Mouse (Mus musculus) erythroblast, embryonic 14.5 days (primary cell): ENCODE data around the gene Ppfia1.

ENCODE experiments used
- GATA1 ChIP-seq: IDR thresholded peaks from 2 replicates; pipeline ENCODE4 v1.6.1; 2012; ENCODE audit warnings: low read length, inconsistent platforms, mixed read lengths
- TAL1 ChIP-seq: IDR thresholded peaks from 3 replicates; pipeline ENCODE4 v1.6.1; 2012; ENCODE audit warnings: low read length, inconsistent platforms, mixed read lengths

- TF ChIP-seq TAL1 (no peak), GATA1 (no peak)
Observed at GRCm38 (mm10) chr7:144577876-144578275, 24.3 kb upstream of the Ppfia1 start.
